Mouse (Mus musculus) spleen, adult 18-20 months (tissue): ENCODE data around the gene Khdrbs2.
"Not testable (repeated sequence)": the region's sequence is repeated elsewhere in the genome, so short reads cannot be mapped to it uniquely, and the experiment has no call there.

Experiments used
- DNase-seq, 2 experiments: peaks; one replicate each; pipeline ENCODE4 v3.0.0; 2022; ENCODE audit warnings: mixed read lengths in 2 of 2

The Khdrbs2 gene

DNA sequence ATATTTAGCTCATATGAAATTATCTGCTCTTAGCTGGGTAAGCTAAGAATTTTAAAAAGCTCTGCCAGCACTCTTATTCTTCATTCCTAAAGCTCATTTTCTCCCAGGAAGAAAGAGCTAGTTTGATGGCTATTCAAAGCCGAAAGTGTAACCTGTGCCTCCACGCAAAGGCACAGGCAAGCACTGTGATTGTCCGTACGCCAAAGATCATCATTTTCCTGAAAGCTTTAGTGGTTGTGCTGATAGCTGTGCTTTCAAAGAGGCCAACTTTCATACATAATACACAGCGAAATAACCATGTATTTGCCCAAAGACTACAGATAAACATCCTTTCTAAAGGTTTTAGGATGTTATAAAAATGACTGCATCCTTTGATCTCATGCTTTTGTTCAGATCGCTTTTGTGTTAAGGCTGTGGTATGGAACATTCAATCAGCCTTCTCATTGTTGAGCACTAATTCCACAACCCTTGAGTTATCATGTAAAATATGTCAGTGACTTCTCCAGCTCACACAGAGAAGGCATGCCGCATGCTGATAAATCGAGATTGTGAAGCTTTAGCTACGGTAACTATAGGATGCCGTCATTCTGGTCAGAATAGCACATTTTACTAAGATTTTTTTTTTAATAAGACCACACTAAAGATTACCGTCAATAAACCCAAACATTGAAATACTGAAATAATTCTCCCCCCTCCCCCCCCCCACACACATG, 299.1 kb downstream of the Khdrbs2 start:
- DNase-seq, result no peak

DNA sequence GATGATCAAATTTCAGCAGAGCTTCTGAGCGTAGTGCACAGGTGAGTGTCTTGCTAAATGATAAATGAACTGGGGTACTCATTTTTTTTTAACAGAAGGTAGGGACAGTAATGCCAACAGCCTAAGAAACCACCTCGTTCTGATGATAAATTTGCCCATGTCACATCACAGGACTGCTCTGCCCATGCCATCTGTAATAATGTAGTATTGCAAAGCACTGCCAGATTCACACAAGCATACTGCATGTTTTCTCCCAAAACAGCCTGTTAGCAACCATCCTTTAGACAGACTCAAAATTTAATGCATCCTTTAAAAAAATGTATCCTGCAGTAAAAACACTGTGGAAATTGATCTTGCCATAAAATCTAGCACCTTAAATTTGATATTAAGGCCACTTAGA, 315.4 kb downstream of the Khdrbs2 start:
- DNase-seq, result no peak

DNA sequence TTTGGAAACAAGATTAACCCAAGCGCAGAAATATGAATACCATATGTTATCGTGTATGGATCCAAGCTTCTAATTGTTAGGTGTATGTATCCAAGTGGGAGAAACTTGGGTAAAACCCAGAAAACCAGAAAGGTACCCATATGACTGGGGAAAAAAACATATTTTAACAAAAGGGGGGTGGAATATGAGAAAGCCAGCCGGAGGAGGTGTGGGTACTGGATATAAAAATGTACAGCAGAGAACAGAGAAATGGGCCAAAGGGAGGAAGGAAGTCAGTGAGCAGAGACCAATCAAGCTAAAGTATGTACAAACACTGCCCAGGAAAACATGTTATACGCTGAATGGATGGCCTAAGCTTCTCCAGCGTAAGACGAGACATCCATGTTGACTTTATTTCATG, 330.9 kb downstream of the Khdrbs2 start:
- DNase-seq, result no peak

DNA sequence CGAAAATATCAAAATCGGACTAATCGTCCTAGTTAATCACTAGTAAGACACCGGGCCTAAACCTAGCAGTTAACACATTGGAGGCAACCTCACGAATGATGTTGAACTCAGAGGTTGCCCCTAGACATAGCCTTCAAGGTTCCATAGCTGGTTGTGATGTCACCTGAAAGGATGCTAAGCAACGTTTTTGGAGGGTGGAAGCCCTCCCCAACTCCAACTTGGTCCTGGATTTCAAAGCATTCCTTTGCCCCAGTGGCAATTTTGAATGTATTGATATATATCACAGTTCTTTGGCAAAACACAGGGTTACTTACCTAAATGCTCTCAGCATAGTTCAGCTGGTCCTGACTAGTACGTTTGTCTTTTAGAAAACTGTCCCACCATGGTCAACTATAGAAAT, 374.7 kb downstream of the Khdrbs2 start, which contains the start of gene Gm5415:
Gene Gm5415 (minus strand): TSS at position 101 of the 400 bp plus-strand sequence.
- DNase-seq, result not testable (repeated sequence)

DNA sequence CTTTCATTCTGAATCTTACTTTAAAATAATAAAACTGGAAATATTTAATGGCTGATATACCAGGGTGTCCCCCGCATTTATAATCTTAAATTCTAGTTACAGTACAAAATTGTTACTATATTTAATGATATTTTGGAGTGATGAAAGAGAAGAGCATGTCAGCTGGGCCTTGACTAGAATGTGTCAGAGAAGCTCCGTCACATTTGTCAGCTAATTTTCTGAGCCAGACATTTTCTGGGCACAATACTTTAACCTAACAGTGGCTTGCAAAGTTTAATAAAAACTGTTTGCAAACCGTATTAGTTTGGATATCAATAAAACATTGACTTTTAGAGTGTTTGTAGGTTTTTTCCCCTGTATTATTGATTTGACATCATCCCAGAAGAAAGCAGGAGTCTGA, 380.9 kb downstream of the Khdrbs2 start:
- no peak for DNase-seq

DNA sequence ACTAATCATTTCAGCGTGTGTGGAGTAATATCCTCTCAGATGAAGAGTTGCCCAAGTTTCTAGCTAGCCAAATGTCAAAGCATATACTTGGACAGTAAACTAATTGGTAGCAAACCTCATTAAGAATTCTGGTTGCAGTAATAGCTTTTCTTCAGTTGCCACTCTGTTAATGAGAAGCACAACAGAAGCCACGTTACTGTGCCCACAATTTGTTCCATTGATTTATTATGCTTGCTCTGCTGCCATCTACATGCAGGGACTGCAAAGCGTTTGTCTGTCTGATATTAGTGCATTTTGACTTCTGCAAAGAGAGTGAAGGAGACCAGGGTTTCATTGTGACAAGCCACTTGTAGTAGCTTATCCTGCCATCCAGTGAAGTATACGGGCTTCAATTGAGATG, 381.4 kb downstream of the Khdrbs2 start:
- DNase-seq, result no peak

DNA sequence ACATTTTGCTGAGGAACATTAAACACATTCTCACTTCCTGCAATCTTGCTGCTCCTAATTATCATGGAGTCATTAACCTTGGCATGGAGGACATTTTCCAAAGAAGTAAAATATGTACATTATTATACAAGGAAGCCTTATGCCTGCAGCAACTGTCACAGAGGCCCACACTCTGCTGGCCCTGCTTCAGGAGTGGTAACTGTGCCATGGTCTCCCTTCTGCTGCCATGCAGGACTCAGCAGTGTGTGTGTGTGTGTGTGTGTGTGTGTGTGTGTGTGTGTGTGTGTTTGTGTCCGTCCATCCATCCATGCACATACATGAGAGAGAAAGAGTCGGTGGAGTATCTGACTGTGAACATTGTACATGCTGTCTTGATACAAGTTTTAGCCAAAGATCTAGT, 396.4 kb downstream of the Khdrbs2 start:
- DNase-seq, result no peak

DNA sequence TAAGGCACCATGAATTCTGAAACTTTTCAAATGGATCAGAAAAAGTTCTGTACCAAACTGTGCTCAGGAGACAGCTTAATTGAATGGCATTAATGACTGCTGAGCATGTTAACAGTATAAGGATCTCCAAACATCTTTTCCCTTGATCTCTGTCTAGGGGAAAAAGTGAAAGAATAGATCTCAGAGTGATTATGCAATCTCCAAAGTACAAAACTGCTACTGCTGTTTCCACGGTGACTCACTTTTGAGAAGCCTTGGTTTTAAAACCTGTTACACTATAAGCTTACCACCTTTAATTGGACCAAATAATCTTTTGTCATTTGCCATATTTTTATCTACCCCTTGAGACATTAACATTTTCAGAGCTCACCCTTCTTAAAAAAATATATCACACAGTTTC, 453.5 kb downstream of the Khdrbs2 start:
- no peak for DNase-seq

DNA sequence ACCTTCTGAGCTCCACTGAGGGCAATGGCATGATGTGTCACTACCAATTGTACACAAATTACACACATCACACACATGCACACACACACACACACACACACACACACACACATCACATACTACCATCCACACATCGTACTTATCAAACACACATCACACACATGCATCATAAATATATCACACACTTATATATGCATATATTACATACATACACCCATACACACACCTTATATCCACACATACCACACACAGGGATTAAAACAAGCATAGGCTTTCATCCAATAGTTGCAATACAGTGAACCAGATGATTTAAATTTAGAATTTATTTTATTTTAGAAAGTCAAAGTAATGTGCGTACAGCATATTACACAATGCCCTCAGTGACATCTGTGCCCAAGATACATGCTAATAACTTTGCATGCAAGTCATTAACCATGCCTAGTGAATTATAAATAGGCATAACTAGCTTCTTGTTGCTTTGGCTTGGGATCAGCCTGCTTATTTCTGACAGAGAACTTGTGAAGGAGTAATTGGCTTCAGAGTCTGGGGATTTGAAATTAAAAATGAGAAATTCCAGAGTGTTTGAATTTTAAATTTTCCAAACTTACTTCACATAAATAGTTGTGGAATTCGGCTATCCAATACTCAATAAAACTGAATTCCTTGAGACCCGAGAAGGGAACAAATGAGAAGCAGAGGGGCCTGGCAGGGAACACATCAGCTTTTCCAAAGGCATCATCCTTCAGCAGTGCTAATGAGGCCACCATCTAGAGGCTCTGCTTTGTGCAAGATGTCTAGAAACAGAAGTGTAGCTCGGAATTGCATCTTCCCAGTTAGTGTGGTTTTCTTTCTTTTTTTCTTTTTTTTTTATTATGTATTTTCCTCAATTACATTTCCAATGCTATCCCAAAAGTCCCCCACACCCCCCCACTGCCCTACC, 460.2 kb downstream of the Khdrbs2 start:
- DNase-seq, result no peak

DNA sequence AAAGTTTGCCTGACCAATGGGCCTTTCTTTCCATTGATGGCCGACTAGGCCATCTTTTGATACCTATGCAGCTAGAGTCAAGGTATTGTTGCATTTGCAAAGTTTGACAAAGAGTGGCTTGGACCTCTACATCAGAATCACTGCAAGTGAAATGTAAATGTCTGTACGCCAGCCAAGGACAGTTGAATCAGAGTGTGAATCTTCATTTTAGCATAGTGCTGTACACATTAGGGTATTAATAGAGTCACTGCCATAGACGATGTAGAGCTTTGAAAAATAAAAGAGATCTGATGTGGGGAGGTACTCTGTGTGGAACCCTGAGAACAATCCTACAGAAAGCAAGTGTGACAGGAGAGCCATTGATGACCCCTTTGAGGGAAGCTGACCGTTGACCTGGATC, 460.9 kb downstream of the Khdrbs2 start:
- DNase-seq, result no peak

DNA sequence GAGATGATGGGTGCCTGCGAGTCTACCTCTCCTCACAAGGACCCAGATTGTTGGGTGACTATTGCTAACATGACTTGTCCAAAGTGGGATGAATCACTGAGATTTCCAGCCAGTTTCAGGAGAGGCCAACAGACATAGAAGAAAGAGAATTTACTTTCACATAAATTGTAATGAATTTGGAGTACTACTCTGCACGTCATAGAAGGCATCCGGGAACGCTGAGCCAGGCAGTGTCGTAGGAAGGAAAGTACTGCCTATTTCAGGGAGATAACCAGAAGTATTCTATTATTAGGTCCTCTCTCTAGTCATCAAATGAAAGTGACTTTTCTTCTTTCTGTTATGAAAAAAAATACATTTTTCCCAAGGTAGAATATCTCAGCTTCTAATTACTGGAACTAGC, 466.6 kb downstream of the Khdrbs2 start:
- DNase-seq, result no peak

DNA sequence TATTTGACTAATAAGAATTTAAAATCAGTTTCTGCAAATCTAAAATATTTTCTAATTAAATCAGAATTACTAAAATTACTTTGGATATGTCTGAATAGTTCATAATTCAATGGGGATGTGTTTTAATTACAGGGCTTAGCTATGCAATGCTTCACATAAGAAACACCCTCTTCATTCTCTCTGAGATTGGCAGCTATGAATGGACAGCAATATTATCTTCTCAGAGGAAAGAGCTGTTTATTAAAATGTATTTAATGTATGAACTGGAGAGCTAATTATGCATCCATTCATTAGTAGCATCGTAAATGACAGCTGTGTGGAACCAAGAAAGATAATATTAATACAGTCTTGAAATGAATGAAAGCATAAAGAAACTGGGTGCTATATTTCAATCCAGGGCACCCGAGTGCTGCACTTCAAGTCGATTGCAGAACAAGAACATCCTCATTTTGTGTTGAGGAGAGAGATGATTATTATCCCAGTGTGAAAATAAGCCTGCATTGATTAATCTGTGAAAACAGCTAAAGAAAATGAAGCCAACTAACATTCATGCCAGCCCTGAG, 477.2 kb downstream of the Khdrbs2 start:
- no peak for DNase-seq

DNA sequence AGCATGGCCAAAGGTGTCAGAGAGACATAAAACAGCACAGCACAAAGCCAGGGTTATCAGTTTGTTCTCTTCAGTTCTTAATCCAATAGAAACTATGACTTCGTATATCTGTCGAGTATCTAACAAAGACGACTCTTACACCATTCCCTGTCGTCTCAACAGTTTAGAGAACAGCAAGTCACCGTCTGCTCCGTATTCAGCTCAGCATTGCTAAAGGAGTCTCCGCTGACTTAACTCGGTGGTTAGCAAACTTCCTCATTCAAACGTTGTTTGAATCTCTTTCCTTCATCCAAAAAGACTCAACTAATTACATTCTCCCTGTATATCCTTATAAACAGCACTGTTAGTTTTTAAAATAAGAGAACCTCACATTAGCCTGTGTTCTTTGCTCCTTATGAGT, 521.3 kb downstream of the Khdrbs2 start:
- DNase-seq, result no peak

DNA sequence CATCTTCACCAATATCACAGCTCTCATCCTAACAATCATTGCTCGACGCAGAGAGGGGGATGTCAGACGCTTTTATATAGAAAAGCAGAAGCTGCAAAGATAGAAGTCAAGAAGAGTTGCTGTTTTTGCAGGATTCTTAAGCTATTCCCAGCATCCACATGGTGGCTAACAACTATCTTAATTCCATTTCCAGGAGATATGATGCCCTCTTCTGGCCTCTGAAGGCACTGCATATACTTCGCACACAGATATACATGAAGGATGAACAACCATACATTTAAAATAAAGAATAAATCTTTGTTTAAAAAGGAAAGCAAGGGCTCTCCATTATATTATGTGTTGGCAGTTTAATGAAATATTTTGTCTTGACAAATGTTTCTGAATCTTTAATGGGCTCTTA, 527.6 kb downstream of the Khdrbs2 start:
- DNase-seq, result no peak

DNA sequence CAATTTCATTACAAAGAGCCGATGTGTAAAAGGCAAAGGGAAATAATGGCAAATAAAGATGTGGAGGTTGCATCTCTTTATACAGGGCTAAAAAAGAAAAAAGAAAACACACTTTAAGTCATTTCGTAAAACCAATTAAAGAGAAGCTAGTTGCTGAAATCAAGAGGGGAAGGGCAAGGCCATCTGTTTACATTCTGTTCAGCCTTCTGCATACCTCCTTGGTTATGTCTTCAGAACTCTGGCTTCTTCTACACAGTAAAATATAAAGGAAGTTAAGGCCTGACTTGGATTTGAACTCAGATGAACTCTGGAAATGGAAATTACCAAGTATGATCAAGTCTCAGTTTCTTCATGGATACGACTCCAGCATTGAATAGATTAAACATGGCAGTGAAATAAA, 528.8 kb downstream of the Khdrbs2 start:
- no peak for DNase-seq
